Mouse (Mus musculus) cerebellum, adult 9-10 months (tissue): ENCODE data around the gene Trim24.
"Not testable (repeated sequence)": the region's sequence is repeated elsewhere in the genome, so short reads cannot be mapped to it uniquely, and the experiment has no call there.

Experiments used
- DNase-seq: peaks from one replicate; pipeline ENCODE4 v3.0.0; 2022

The Trim24 gene

DNA sequence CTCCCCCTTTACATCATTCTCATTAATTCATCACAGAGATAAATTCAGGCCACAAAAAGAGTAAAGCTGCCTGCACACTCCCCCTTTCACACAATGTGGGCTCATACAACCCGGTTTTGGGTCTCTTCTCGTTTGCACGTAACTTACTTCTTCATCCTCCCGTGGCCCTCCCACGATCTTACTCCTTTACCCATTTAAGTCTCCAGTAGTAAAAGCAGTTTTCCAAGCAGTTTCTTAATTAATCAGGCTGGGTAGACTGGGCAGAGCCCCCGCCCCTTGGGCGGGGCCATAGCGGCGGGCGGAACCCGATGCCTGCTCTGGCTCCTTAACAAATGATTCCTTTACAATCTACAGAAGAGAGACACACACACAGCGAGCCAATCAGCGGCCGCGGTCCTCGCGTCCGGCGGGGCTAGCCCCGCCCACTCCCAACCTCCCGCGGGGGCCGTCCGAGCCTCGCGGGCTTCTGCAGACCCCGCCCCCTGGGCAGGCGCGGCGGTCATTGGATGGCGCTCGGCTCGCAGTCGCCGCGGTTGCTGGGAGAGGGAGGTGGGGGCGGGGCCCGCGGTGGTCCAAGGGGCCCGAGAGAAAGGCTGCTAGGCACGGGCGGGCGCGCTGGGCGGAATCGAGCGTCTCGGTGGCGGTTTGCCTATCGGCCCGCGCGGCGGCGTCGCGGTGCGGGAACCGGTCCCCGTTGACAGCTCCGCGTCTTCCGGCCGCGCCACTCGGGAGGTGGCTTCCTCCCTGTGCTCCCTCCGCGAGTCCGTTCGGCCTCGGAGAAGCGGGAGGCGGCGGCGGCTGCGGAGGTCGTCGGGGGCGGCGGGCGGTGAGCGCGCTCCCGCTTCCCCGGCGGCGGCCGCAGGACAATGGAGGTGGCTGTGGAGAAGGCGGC, at the start of gene Trim24:
Trim24 (plus strand) TSS at position 567 of the 892 bp plus-strand sequence.
- peak; percentile 95 for DNase-seq

DNA sequence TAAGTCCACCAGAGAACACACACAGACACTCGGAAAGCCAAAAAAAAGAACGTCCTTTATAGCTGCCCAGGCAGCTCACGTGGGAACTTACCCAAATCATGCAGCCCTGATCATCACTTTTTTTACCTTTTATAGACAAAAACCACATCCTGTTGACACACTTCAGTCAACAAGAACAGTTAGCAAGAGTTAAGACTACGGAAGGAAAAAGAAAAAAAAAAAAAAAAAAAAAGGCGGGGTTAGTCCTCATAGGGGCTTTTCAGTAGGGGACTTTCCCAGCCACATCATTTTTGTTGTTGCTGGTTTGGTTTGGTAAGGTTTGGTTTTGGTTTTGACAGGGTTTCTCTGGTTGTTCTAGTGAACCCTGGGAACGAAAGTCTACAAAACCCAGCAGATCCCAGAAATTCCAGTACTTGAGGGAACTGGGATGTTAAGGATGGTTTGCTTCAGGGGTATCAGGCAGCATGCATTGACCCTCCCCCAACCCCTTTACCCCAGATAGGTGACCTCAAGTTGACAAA, 49.0 kb upstream of the Trim24 start:
- DNase-seq, result no peak

DNA sequence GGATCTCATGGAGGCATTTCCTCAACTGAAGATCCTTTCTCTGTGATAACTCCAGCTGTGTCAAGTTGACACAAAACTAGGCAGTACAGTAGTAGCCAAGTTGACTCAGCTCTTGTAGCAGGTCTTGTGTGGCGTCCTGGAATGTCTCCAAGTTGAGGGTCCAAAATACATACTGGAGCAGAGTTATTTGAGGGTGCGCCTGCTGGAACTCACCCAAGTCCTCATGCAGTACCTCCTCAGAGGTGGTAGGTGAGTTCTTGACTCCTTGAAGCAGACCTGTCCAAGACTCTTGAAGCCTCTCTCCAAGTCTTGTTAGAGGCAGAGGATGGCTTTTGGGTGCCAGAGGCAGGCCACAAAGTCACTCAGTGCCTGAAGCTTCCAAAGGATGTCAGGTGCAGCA, 48.2 kb upstream of the Trim24 start:
- no peak for DNase-seq

DNA sequence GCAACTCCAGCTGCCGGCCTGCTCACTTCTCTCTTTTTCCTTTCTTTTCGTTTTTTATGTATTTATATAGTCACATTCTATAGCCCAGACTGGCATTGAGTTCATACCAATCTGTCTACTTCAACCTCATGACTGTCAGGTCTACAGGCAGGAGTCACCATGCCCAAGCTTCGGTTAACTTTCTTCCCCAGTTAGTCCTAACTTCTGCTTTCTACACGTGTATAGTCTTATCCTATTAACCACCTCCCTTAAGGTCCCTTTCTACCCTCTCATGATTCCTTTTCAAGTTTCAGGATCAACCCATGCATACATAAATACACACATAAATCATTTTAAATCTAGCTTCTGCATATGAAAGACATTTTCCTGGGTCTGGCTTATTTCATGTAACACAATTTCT, 46.9 kb upstream of the Trim24 start:
- DNase-seq, result no peak

DNA sequence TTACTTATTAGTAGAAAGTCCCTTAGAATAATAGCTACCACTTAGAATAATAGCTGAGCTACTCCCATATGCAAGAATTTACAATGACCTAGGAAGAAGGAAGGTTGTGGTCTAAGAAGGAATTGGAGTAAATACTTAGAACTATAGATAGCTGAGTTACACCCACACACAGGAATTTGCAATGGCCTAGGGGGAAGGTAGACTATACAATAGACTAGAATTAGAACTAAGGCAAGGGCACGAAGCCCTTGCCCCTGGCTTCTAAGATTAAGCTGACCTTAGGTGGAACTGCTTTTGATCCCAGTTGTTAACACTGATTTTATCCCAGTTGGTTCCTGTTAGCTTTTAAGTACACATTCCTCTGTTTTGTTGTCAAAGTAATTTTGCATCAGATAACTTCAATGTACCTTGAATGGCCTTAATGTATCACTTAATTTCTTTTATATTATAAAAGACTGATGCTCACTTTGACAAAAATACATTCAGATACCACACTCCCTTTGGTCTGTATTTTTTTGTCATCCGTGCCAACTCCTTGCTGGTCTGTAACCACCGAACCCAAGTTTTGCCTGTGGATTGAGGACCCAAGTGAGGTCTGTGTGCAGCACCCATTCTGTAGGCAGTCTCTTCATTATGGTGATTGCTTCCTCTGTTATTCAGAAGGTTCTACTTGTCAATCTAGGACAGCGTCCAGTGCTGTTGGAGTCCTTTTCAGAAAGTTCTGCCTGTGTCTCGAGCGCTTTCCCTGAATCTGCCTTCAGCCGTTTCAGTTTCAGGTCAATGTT, 45.1 kb upstream of the Trim24 start:
- DNase-seq, result not testable (repeated sequence)

DNA sequence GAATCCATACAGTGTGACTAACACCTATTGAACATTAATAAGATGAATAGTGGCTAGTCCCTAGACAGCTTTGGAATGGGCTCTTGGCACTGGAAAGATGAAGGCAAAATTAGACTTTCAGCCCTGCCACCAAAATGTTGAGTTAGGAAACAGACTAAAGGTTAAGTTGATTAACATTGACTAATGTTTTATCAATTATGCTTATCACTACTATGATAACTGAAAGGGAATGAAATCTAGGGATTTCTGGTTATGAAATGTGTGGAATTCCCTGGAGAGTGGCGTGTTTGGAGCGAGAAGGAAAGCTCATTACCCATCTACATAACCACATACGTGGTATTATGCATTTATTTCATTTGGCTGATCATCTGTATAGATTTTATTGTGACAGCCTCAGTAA, 41.7 kb upstream of the Trim24 start:
- DNase-seq, result no peak

- no peak for DNase-seq
These were observed 41.0 kb upstream of the Trim24 start for GRCm38 (mm10) chr6:37829631-37830030.

GRCm38 (mm10) chr6:37833691-37834090, 36.9 kb upstream of the Trim24 start:
- no peak for DNase-seq

- not testable (repeated sequence) for DNase-seq
These were observed 33.6 kb upstream of the Trim24 start for GRCm38 (mm10) chr6:37836951-37837565.

- DNase-seq, result no peak
These were observed 27.6 kb upstream of the Trim24 start for GRCm38 (mm10) chr6:37842779-37843605.

DNA sequence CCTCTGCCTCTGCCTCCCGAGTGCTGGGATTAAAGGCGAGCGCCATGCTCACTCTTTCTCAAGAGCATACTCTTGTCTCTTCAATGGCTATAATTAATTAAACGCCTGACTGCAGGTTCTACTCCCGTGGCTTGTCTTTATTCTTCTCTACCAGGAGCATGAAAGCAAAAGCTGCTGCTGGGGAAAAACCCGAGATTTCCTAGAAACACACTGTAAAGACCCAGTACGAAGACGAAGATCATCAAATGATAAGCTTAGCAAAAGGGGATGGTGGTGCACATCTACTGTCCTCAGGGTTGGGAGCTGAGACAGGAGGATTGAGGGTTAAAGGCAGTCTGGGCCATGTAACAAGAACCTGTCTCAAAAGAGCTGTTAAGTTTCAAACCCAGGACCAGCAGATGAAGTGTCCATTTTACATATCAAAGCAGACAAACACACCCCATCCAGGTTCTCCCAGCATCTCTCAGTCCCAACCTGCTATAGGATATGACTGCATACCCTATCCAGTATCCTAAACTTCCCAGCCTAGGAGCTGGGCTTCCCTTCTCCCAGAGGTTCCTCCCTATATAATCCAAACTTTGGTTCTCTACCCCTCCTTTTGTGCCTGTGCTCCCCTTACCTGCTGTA, 26.9 kb upstream of the Trim24 start:
- no peak for DNase-seq

DNA sequence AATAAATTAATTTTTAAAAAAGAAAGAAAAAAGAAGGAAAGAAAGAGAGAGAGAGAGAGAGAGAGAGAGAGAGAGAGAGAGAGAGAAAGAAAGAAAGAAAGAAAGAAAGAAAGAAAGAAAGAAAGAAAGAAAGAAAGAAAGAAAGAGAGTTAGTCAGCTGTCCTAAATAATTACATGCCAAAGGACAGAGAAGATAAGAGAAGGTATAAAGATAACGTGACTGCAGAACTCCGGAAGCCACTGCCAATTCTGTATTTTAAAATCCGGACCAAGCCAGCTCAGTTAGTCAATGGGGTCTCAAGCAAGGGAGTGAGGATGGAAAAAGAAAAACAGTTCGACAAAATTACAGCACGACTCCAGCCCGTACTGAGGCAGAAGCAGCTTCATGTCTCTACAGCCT, 25.7 kb upstream of the Trim24 start:
- DNase-seq, result not testable (repeated sequence)

- not testable (repeated sequence) for DNase-seq
These were observed 23.1 kb upstream of the Trim24 start for GRCm38 (mm10) chr6:37847531-37847930.

- no peak for DNase-seq
These were observed 19.3 kb upstream of the Trim24 start for GRCm38 (mm10) chr6:37851352-37851751.

DNA sequence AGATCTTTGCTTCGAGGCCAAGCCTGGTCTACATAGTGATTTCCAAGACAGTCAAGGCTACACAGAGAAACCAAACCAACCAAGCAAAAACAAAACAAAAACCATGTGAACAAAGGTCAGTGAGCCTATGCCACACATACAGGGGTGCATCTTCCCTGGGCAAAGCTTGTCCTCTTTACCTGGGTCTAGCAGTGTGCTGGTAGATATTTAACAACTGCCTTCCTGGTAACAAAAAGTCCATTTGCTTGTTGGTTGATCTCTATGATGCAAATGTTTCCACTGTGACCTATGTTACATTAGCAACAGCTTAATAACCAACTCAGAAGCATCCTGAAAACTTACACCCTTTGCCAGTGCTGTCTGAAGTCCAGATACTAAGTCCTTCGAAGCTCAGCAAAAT, 17.3 kb upstream of the Trim24 start:
- no peak for DNase-seq

GRCm38 (mm10) chr6:37855384-37855783, 15.2 kb upstream of the Trim24 start:
- no peak for DNase-seq

DNA sequence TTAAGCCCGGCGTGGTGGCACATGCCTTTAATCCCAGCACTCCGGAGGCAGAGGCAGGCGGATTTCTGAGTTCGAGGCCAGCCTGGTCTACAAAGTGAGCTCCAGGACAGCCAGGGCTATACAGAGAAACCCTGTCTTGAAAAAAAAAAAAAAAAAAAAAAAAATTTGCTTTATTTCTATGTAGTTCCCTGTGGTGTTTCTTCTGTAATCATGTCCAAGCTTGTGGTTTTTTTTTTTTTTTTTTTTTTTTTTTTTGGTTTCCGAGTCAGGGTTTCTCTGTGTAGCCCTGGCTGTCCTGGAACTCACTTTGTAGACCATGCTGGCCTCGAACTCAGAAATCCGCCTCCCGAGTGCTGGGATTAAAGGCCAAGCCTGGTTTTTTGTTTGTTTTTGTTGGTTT, 14.3 kb upstream of the Trim24 start:
- not testable (repeated sequence) for DNase-seq

GRCm38 (mm10) chr6:37857196-37857874, 13.3 kb upstream of the Trim24 start:
- DNase-seq, result no peak

DNA sequence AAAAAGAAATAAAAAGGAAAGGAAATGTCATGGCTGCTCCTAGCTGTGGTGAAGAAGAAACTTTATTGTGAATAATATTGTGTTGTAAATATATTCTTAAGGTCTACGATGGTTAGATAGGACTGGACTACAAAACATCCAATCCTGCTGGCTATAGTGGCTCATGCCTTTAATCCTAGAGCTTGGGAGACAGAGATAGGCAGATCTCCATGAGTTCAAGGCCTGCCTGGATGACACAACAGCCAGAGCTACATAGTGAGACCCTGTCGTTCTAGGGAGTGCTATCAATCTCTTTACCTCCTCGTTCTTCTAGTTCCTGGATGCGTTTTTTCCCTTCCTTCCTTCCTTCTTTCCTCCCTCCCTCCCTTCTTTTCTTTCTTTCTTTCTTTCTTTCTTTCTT, 12.5 kb upstream of the Trim24 start:
- no peak for DNase-seq

DNA sequence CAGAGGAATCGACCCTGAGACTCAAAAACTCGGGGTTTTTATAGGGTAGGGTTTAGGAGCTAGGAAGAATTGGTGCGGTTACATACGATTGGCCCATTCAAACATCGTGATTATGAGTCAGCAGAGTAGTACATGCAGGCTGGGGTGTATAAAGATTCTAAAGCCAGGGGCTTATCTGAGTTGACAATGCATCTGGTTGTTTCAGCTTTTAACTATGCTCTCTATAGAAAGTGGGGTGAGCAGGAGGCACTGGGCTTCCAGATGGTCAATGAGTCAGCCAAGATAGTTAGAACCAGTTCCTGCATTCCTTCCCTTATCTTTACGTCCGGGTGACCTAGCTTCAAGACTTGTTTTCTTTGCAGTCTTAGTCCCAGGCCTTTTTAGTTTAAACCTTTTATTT, 7.7 kb upstream of the Trim24 start:
- no peak for DNase-seq
